Mouse (Mus musculus) CH12.LX (cell line): ENCODE data around the gene Cyp4f16. TPM values are rescaled to one million over a fixed set of nuclear protein-coding genes. Genes with fewer than 3 reads are reported as not detected.
"Not testable (repeated sequence)": the region's sequence is repeated elsewhere in the genome, so short reads cannot be mapped to it uniquely, and the experiment has no call there.

Experiments
- DNase-seq: peaks from one replicate; pipeline ENCODE4 v3.0.0-alpha.2; 2013; ENCODE audit errors: extremely low read depth
- H3K27ac ChIP-seq: 2 replicates; pipeline ENCODE4 v1.5.1; 2012; ENCODE audit warnings: low read depth, mild to moderate bottlenecking, control low read depth, moderate library complexity; ENCODE audit not compliant: insufficient read depth
- H3K27me3 ChIP-seq: replicated peaks from 2 replicates; pipeline ENCODE3; 2012; ENCODE audit warnings: inconsistent platforms
- H3K36me3 ChIP-seq, 2 experiments: replicated peaks in 1 of 2; 2 replicates each; pipeline versions ENCODE3 to v1.6.1; 2012; ENCODE audit warnings: inconsistent platforms in 1 of 2, low read length in 1 of 2, mild to moderate bottlenecking in 1 of 2, mixed read lengths in 1 of 2, moderate library complexity in 1 of 2; ENCODE audit not compliant: control insufficient read depth in 1 of 2, insufficient read depth in 1 of 2
- H3K4me1 ChIP-seq, 2 experiments: 2 replicates each; pipeline ENCODE4 v1.6.1; 2012; ENCODE audit warnings: inconsistent platforms in 1 of 2, moderate library complexity in 1 of 2; ENCODE audit not compliant: insufficient read depth in 2 of 2, control insufficient read depth in 1 of 2
- H3K4me2 ChIP-seq: 2 replicates; pipeline ENCODE4 v1.6.1; 2012; ENCODE audit warnings: low read depth, mild to moderate bottlenecking, control low read depth; ENCODE audit not compliant: poor library complexity, insufficient read depth, severe bottlenecking
- H3K4me3 ChIP-seq, 3 experiments: fragments of 150-350 bp in 1 of 3; sonication (generic) in 1 of 3; replicated peaks in 1 of 3; 2 replicates each; pipeline versions ENCODE3 to v1.5.1; 2011 to 2012; ENCODE audit warnings: low read depth in 2 of 3, low read length in 2 of 3, mild to moderate bottlenecking in 2 of 3, moderate library complexity in 2 of 3, control low read depth in 1 of 3, improper control_type of control experiment in 1 of 3, inconsistent platforms in 1 of 3, mixed read lengths in 1 of 3; ENCODE audit not compliant: poor library complexity in 1 of 3
- H3K79me2 ChIP-seq: replicated peaks from 2 replicates; pipeline ENCODE4 v1.6.1; 2012; ENCODE audit warnings: mild to moderate bottlenecking, moderate library complexity; ENCODE audit not compliant: control insufficient read depth, poor library complexity, insufficient read depth, severe bottlenecking; ENCODE audit errors: extremely low read depth
- H3K9ac ChIP-seq: 2 replicates; pipeline ENCODE4 v1.6.1; 2012; ENCODE audit warnings: low read depth, mild to moderate bottlenecking, control low read depth, moderate library complexity; ENCODE audit not compliant: insufficient read depth
- H3K9me3 ChIP-seq: replicated peaks from 2 replicates; pipeline ENCODE3; 2012; ENCODE audit warnings: low read length, inconsistent platforms, mixed read lengths
- BHLHE40 ChIP-seq: IDR thresholded peaks from 2 replicates; pipeline ENCODE4 v1.6.1; 2011; ENCODE audit warnings: mild to moderate bottlenecking, low read depth, low read length, improper control_type of control experiment
- CHD1 ChIP-seq: IDR thresholded peaks from 2 replicates; pipeline ENCODE4 v1.6.1; 2012; ENCODE audit warnings: low read depth, low read length, improper control_type of control experiment, inconsistent platforms
- CTCF ChIP-seq, 2 experiments: IDR thresholded peaks in 1 of 2; conservative IDR thresholded peaks in 1 of 2; 2 replicates each; pipeline ENCODE4 v1.5.1; 2011 to 2012; ENCODE audit warnings: low read depth in 2 of 2, low read length in 2 of 2, improper control_type of control experiment in 1 of 2, inconsistent platforms in 1 of 2, mild to moderate bottlenecking in 1 of 2, moderate library complexity in 1 of 2
- E2F4 ChIP-seq: IDR thresholded peaks from 2 replicates; pipeline ENCODE4 v1.6.1; 2011; ENCODE audit warnings: low read depth, low read length, improper control_type of control experiment; ENCODE audit not compliant: insufficient replicate concordance
- EP300 ChIP-seq: IDR thresholded peaks from 2 replicates; pipeline ENCODE4 v1.6.1; 2011; ENCODE audit warnings: low read length, improper control_type of control experiment
- GABPA ChIP-seq: IDR thresholded peaks from 2 replicates; pipeline ENCODE4 v1.6.1; 2012; ENCODE audit warnings: low read depth, low read length, improper control_type of control experiment, inconsistent platforms; ENCODE audit not compliant: insufficient replicate concordance
- HCFC1 ChIP-seq: IDR thresholded peaks from 2 replicates; pipeline ENCODE4 v1.6.1; 2012; ENCODE audit warnings: low read depth, mild to moderate bottlenecking, inconsistent platforms, low read length, improper control_type of control experiment
- JUN ChIP-seq: IDR thresholded peaks from 2 replicates; pipeline ENCODE4 v1.6.1; 2011; ENCODE audit warnings: low read depth, mild to moderate bottlenecking, low read length, improper control_type of control experiment, moderate library complexity; ENCODE audit not compliant: insufficient read depth
- MAFK ChIP-seq: IDR thresholded peaks from 2 replicates; pipeline ENCODE4 v1.6.1; 2011; ENCODE audit warnings: low read length, improper control_type of control experiment; ENCODE audit not compliant: insufficient replicate concordance
- MAX ChIP-seq: IDR thresholded peaks from 2 replicates; pipeline ENCODE4 v1.6.1; 2011; ENCODE audit warnings: low read length, improper control_type of control experiment
- MAZ ChIP-seq: IDR thresholded peaks from 2 replicates; pipeline ENCODE4 v1.6.1; 2012; ENCODE audit warnings: low read depth, mild to moderate bottlenecking, inconsistent platforms, low read length, improper control_type of control experiment, moderate library complexity
- RAD21 ChIP-seq: IDR thresholded peaks from 2 replicates; pipeline ENCODE4 v1.6.1; 2011; ENCODE audit warnings: low read depth, mild to moderate bottlenecking, low read length, improper control_type of control experiment, moderate library complexity
- RCOR1 ChIP-seq: conservative IDR thresholded peaks from 2 replicates; pipeline ENCODE4 v1.6.1; 2012; ENCODE audit warnings: low read depth, mild to moderate bottlenecking, inconsistent platforms, low read length, improper control_type of control experiment
- SIN3A ChIP-seq: IDR thresholded peaks from 2 replicates; pipeline ENCODE4 v1.6.1; 2012; ENCODE audit warnings: low read length, improper control_type of control experiment, inconsistent platforms
- SMC3 ChIP-seq: IDR thresholded peaks from 2 replicates; pipeline ENCODE4 v1.6.1; 2011; ENCODE audit warnings: low read depth, low read length, improper control_type of control experiment
- TBP ChIP-seq: conservative IDR thresholded peaks from 2 replicates; pipeline ENCODE4 v1.6.1; 2011; ENCODE audit warnings: low read depth, low read length, improper control_type of control experiment
- USF1 ChIP-seq: IDR thresholded peaks from 2 replicates; pipeline ENCODE4 v1.6.1; 2014; ENCODE audit warnings: low read depth, mild to moderate bottlenecking, inconsistent platforms, low read length, improper control_type of control experiment
- USF2 ChIP-seq: conservative IDR thresholded peaks from 2 replicates; pipeline ENCODE4 v1.6.1; 2011; ENCODE audit warnings: low read depth, low read length, improper control_type of control experiment
- ZC3H11A ChIP-seq: IDR thresholded peaks from 2 replicates; pipeline ENCODE4 v1.6.1; 2012; ENCODE audit warnings: low read depth, mild to moderate bottlenecking, inconsistent platforms, low read length, improper control_type of control experiment
- ZNF384 ChIP-seq: IDR thresholded peaks from 2 replicates; pipeline ENCODE4 v1.6.1; 2012; ENCODE audit warnings: low read depth, low read length, improper control_type of control experiment, inconsistent platforms
- dilution Hi-C: fragments of 300-500 bp; cut with MboI; formaldehyde crosslinking; loops from 2 replicates; pipeline ENCODE4 v1.14.3; 2020; ENCODE audit warnings: low sequenced_read_pairs; ENCODE audit not compliant: extremely low pct_unique_long_range_greater_than_20kb, extremely low pct_ligation_motif_present
- in situ Hi-C: fragments of 300-500 bp; cut with MboI; formaldehyde crosslinking; loops from 3 replicates; pipeline ENCODE4 v1.14.3; 2019; ENCODE audit warnings: low sequenced_read_pairs, low pct_ligation_motif_present, low pct_unique_long_range_greater_than_20kb, mixed read lengths
- polyA plus RNA-seq: library from polyadenylated mRNA; unstranded; fragments of >175 nt; gene quantifications from 2 replicates; pipeline ENCODE4 v1.2.1, GENCODE M21; 2012; ENCODE audit warnings: low read depth; ENCODE audit not compliant: insufficient read length
- total RNA-seq, 2 experiments: library from RNA; depleted of rRNA; stranded (reverse); fragments of 300-350 nt in 1 of 2; fragments of >200 nt in 1 of 2; gene quantifications; 2 replicates each; pipeline ENCODE4 v1.2.3; 2012 to 2014

Cyp4f16 gene
- total and polyA plus RNA-seq, 3 experiments, result 28.3 to 33.9 (median 30.0) TPM

DNA sequence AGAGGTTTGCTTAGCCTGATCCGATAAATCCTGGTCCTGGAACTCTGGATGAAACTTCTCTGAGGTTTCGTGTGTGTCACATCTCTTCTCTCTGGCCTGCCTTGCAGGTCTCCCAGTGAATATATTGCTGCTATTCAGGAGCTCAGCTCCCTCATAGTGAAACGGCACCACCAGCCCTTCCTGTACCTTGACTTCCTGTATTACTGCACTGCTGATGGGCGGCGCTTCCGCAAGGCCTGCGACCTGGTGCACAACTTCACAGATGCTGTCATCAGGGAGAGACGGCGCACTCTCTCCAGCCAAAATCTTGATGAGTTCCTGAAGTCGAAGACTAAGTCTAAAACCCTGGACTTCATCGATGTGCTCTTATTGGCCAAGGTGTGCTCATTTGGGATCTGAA is 12.5 kb upstream of the Cyp4f16 start (continued):
- TF ChIP-seq HCFC1, result peak; percentile 83
- TF ChIP-seq SMC3, result no peak
- TF ChIP-seq MAX, result no peak
- no peak for TF ChIP-seq RAD21
- TF ChIP-seq TBP, result peak; percentile 80
- no peak for TF ChIP-seq JUN
- no peak for TF ChIP-seq USF1
- TF ChIP-seq RCOR1, result no peak
- TF ChIP-seq ZNF384, result no peak
- no peak for TF ChIP-seq ZC3H11A
- peak; percentile 91 for TF ChIP-seq SIN3A
- no peak for TF ChIP-seq MAZ
- TF ChIP-seq E2F4, result no peak
- no peak for TF ChIP-seq EP300
- no peak for TF ChIP-seq BHLHE40
- TF ChIP-seq, all 38 proteins: peak for 15

DNA sequence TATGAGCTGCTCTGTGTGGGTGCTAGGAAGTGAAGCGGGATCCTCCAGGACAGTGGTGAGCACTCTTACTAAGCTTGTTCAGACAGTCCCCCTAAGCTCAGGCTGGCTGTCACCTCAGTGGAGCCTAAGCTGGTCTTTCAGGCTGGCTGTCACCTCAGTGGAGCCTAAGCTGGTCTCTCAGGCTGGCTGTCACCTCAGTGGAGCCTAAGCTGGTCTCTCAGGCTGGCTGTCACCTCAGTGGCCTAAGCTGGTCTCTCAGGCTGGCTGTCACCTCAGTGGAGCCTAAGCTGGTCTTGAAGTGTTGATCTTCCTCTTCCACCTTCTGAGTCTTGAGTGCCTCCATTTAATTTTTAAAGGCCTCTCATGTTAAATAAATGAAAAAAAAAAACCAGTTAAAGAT is 10.0 kb upstream of the Cyp4f16 start:
- H3K4me3 ChIP-seq, DNase-seq, H3K9me3 ChIP-seq, H3K27ac ChIP-seq, H3K4me2 ChIP-seq, H3K9ac ChIP-seq, dilution Hi-C loops, H3K27me3 ChIP-seq: not testable (repeated sequence)
- Histone ChIP-seq H3K4me1 (peaks cover 19 to 52% of the 10 kb centered on the region in 2 experiments), H3K79me2 (peaks cover 12% of the 10 kb centered on the region), H3K36me3 (peaks cover under 1 to 35% of the 10 kb centered on the region in 2 experiments)
- in situ Hi-C loops, result loop anchor here (10.0 to 25.0 kb wide), 2 partner anchors 148 to 336 kb away; no protein-coding TSS in a partner anchor

DNA sequence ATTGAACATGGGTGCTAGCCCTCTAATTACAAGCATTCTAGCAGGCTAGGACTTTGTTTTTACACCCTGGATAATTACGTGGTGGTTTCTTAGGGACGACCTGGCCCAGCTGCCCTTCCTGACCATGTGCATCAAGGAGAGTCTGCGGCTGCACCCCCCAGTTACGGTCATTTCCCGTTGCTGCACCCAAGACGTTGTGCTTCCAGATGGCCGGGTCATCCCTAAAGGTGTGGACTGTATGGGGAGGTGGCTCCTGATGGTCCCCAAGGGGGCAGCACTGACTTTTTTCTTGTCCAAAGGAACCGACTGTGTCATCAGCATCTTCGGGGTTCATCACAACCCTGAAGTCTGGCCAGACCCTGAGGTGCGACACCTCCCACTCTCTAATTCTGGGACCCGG is 8.6 kb upstream of the Cyp4f16 start:
- H3K27me3 ChIP-seq, result no peaks in the 10 kb centered on the region
- in situ Hi-C loops (loop anchor here (10.0 to 25.0 kb wide), 2 partner anchors 147 to 335 kb away; no protein-coding TSS in a partner anchor), dilution Hi-C loops (no loop called here)
- peaks cover 10% of the 10 kb centered on the region for H3K79me2 ChIP-seq
- no peaks in the 10 kb centered on the region for H3K9me3 ChIP-seq
- peaks cover 0 to 26% of the 10 kb centered on the region in 2 experiments for H3K36me3 ChIP-seq
- H3K27ac ChIP-seq, result no peak overlapping the region
- TF ChIP-seq GABPA, result no peak
- no peak for TF ChIP-seq BHLHE40
- TF ChIP-seq RAD21, result no peak
- no peak for TF ChIP-seq USF2
- no peak for TF ChIP-seq MAFK
- TF ChIP-seq MAZ, result no peak
- no peak for TF ChIP-seq CHD1
- TF ChIP-seq CTCF (conservative IDR thresholded peaks at IDR 0.05 in 1 of 2, IDR thresholded peaks at IDR 0.05 in 1 of 2; ENCODE audit: low read depth in 2 of 2, low read length in 2 of 2), result peak in 1 of 2 experiments; percentile 36; a peak in 2 of 4 replicates
- peak overlapping the region; percentile 76 for H3K9ac ChIP-seq
- peak overlapping the region; percentile 80 for H3K4me2 ChIP-seq
- peak overlapping the region; percentile 56 to 66 (median 62) for H3K4me3 ChIP-seq
- peaks cover 13 to 43% of the 10 kb centered on the region in 2 experiments; a peak in 3 of 4 replicates for H3K4me1 ChIP-seq
- DNase-seq, result no peak
